Comparison of ENCODE assay signal across 7 mouse cellular contexts in genomic region chr8:48844370-48844905, GRCm38 (mm10). TPM values are rescaled to one million over a fixed set of nuclear protein-coding genes. Genes with fewer than 3 reads are reported as not detected.
DNase-seq lines count a peak whose midpoint lies in the region; ATAC-seq and TF ChIP-seq lines count a peak whose summit lies in the region.

No protein-coding gene starts in this region.

- no peak for ATAC-seq in heart, embryonic 15.5 days (replicated peaks; ENCODE audit: insufficient number of reproducible peaks, insufficient read depth, low FRiP score, low read depth)

- no peaks in the 10 kb centered on the region for H3K36me3 ChIP-seq in heart, embryonic 15.5 days
- H3K36me3 ChIP-seq in small intestine, adult 2 months (ENCODE audit: control insufficient read depth, insufficient read depth, low read length): no peaks in the 10 kb centered on the region

- TF ChIP-seq POLR2A in small intestine, adult 2 months (IDR thresholded peaks at IDR 0.05; ENCODE audit: low read depth, low read length): no peak

- WGBS in heart, embryonic 15.5 days: under 1% methylated on average over 14 of the region's 14 CpGs
- 3% methylated on average over 14 of the region's 14 CpGs for WGBS in small intestine, adult 2 months

- TF ChIP-seq CTCF in small intestine, adult 2 months (IDR thresholded peaks at IDR 0.05; ENCODE audit: extremely low read depth, insufficient read length, insufficient replicate concordance, low read depth, low read length): no peak

- peak; percentile 43 for DNase-seq in retina, postnatal 1 day
- DNase-seq in retina, embryonic 14.5 days (ENCODE audit: low spot score): no peak
- peak; percentile 31 to 56 for DNase-seq in kidney, postnatal 4 days
- DNase-seq in frontal cortex, adult 2 months (ENCODE audit: extremely low spot score in 1 of 2, low spot score in 1 of 2): no peak
- DNase-seq in B cell, adult 2 months: no peak

- H3K4me2 ChIP-seq in heart, embryonic 15.5 days: peak overlapping the region; percentile 98

- peaks cover 22% of the 10 kb centered on the region for H3K4me1 ChIP-seq in heart, embryonic 15.5 days (replicated peaks)
- H3K4me1 ChIP-seq in small intestine, adult 2 months (ENCODE audit: control insufficient read depth, insufficient read depth, insufficient read length, low read length): peaks cover 2% of the 10 kb centered on the region; the same call in 1 of the 2 replicates

- no peak overlapping the region for H3K27ac ChIP-seq in heart, embryonic 15.5 days
- H3K27ac ChIP-seq in small intestine, adult 2 months (ENCODE audit: insufficient read depth, low read depth, low read length): no peak overlapping the region

- H3K27me3 ChIP-seq in heart, embryonic 15.5 days: peaks cover 72% of the 10 kb centered on the region
- H3K27me3 ChIP-seq in small intestine, adult 2 months (ENCODE audit: control insufficient read depth, insufficient read depth, low read length): peaks cover 14% of the 10 kb centered on the region

- H3K9ac ChIP-seq in heart, embryonic 15.5 days: peak overlapping the region; percentile 64

- H3K4me3 ChIP-seq in heart, embryonic 15.5 days: peak overlapping the region; percentile 88
- peak overlapping the region; percentile 70; the same call in 1 of the 2 replicates for H3K4me3 ChIP-seq in small intestine, adult 2 months (ENCODE audit: low read depth, low read length)

- H3K9me3 ChIP-seq in heart, embryonic 15.5 days (replicated peaks): no peaks in the 10 kb centered on the region

RNA-seq across cellular contexts. Expression of gene Tenm3, which starts 0.7 kb away (rescaled TPM):
- polyA plus RNA-seq in heart, embryonic 15.5 days (2015; fragmentation: Nextera tagmentation; extraction: Ambion mirVana): 5.0 and 8.1 TPM in 2 replicates
- 1.3 and 1.6 TPM in 2 replicates for polyA plus RNA-seq in small intestine, adult 2 months (2012; rRNA removed)
- 22.7 and 34.4 TPM in 2 replicates for polyA plus RNA-seq in frontal cortex, adult 2 months (2012; rRNA removed)

Comparison
In these comparisons a context has a peak if more than half of its experiments do, and no peak if none do; other contexts are left out.
1. DNase-seq: peak in retina, postnatal 1 day (single experiment) and kidney, postnatal 4 days (2 of 2); none in retina, embryonic 14.5 days (single experiment), frontal cortex, adult 2 months (0 of 2) and B cell, adult 2 months (0 of 2).